Comparison of ENCODE assay signal across 8 mouse cellular contexts in genomic region chr3:96219191-96219641, GRCm38 (mm10). TPM values are rescaled to one million over a fixed set of nuclear protein-coding genes. Genes with fewer than 3 reads are reported as not detected.
DNase-seq lines count a peak whose midpoint lies in the region; ATAC-seq and TF ChIP-seq lines count a peak whose summit lies in the region.

No protein-coding gene starts in this region.

- peak; percentile 23 to 32 for DNase-seq in left cerebral cortex, postnatal 36 days (ENCODE audit: low spot score in 2 of 2)
- DNase-seq in left cerebral cortex, postnatal 14 days (ENCODE audit: low spot score in 2 of 2): no peak
- DNase-seq in cerebellum, postnatal 36 days: peak; percentile 21 to 52
- DNase-seq in heart, postnatal 0 days (ENCODE audit: low spot score): no peak
- peak; percentile 36 to 46 for DNase-seq in thymus, postnatal 10 days (ENCODE audit: low spot score in 2 of 2)
- no peak for DNase-seq in layer of hippocampus, adult 18-20 months (ENCODE audit: low spot score in 2 of 2)

- peak; percentile 30; the same call in 1 of the 2 replicates for TF ChIP-seq CTCF in heart, postnatal 0 days (IDR thresholded peaks at IDR 0.05; ENCODE audit: low read depth)

- intact Hi-C loops in left cerebral cortex, postnatal 36 days (cut with DNase I): loop anchor here (5.0 kb wide), 1 partner anchor 152 kb away; no protein-coding TSS in a partner anchor
- intact Hi-C loops in left cerebral cortex, postnatal 14 days (cut with DNase I): no loop called here

- no peak for TF ChIP-seq EP300 in heart, postnatal 0 days (IDR thresholded peaks at IDR 0.05; ENCODE audit: low read depth)

- 0% methylated on average over 12 of the region's 12 CpGs for WGBS in heart, postnatal 0 days
- WGBS in limb, embryonic 13.5 days: under 1% methylated on average over 12 of the region's 12 CpGs
- 0% methylated on average over 12 of the region's 12 CpGs for WGBS in midbrain, embryonic 13.5 days

- no peaks in the 10 kb centered on the region for H3K9me3 ChIP-seq in heart, postnatal 0 days (replicated peaks; ENCODE audit: control insufficient read depth, low read length)
- H3K9me3 ChIP-seq in limb, embryonic 13.5 days: no peaks in the 10 kb centered on the region
- H3K9me3 ChIP-seq in midbrain, embryonic 13.5 days: no peaks in the 10 kb centered on the region

- peak overlapping the region; percentile 64 for H3K4me3 ChIP-seq in heart, postnatal 0 days (ENCODE audit: low read depth, low read length)
- H3K4me3 ChIP-seq in limb, embryonic 13.5 days: peak overlapping the region; percentile 63
- H3K4me3 ChIP-seq in midbrain, embryonic 13.5 days (replicated peaks): peak overlapping the region; percentile 67

- no peaks in the 10 kb centered on the region for H3K27me3 ChIP-seq in heart, postnatal 0 days (ENCODE audit: control insufficient read depth, insufficient read depth, low read length)
- H3K27me3 ChIP-seq in limb, embryonic 13.5 days: no peaks in the 10 kb centered on the region
- peaks cover 9% of the 10 kb centered on the region; the same call in 1 of the 2 replicates for H3K27me3 ChIP-seq in midbrain, embryonic 13.5 days

- peaks cover 24% of the 10 kb centered on the region for H3K4me1 ChIP-seq in heart, postnatal 0 days (ENCODE audit: control insufficient read depth, insufficient read depth)
- peaks cover 27% of the 10 kb centered on the region for H3K4me1 ChIP-seq in limb, embryonic 13.5 days
- peaks cover 37% of the 10 kb centered on the region for H3K4me1 ChIP-seq in midbrain, embryonic 13.5 days (replicated peaks)

- peak overlapping the region; percentile 82 for H3K4me2 ChIP-seq in heart, postnatal 0 days (ENCODE audit: low read depth, low read length)
- H3K4me2 ChIP-seq in limb, embryonic 13.5 days (replicated peaks): peak overlapping the region; percentile 79
- H3K4me2 ChIP-seq in midbrain, embryonic 13.5 days (replicated peaks): peak overlapping the region; percentile 86

- no peaks in the 10 kb centered on the region for H3K36me3 ChIP-seq in heart, postnatal 0 days (replicated peaks; ENCODE audit: control insufficient read depth, insufficient read depth, low read length)
- H3K36me3 ChIP-seq in limb, embryonic 13.5 days: no peaks in the 10 kb centered on the region
- no peaks in the 10 kb centered on the region for H3K36me3 ChIP-seq in midbrain, embryonic 13.5 days

- peak overlapping the region; percentile 83 for H3K9ac ChIP-seq in heart, postnatal 0 days (replicated peaks; ENCODE audit: low read depth, low read length)
- peak overlapping the region; percentile 72 for H3K9ac ChIP-seq in limb, embryonic 13.5 days
- peak overlapping the region; percentile 70 for H3K9ac ChIP-seq in midbrain, embryonic 13.5 days (replicated peaks)

- peak; percentile 10; the same call in 1 of the 2 replicates for ATAC-seq in heart, postnatal 0 days (ENCODE audit: insufficient read depth, low read depth)
- peak; percentile 13; the same call in 1 of the 2 replicates for ATAC-seq in limb, embryonic 13.5 days (ENCODE audit: low FRiP score, low read depth)
- ATAC-seq in midbrain, embryonic 13.5 days: peak; percentile 32

- peak overlapping the region; percentile 96 for H3K27ac ChIP-seq in heart, postnatal 0 days (ENCODE audit: low read depth)
- H3K27ac ChIP-seq in limb, embryonic 13.5 days: peak overlapping the region; percentile 99
- H3K27ac ChIP-seq in midbrain, embryonic 13.5 days: peak overlapping the region; percentile 96

RNA-seq across cellular contexts. Expression of gene Bola1, which starts 0.3 kb away (rescaled TPM):
- total RNA-seq in left cerebral cortex, postnatal 36 days (2021): 10 to 100 TPM; 13.3 to 19.4 TPM
- 10 to 100 TPM; 16.8 to 17.6 TPM for total RNA-seq in left cerebral cortex, postnatal 14 days (2021)
- total RNA-seq in heart, postnatal 0 days (2014; rRNA removed; ENCODE audit: low replicate concordance): 30.0 and 78.1 TPM in 2 replicates
- 52.4 and 55.3 TPM in 2 replicates for polyA plus RNA-seq in heart, postnatal 0 days (2015; fragmentation: Nextera tagmentation; extraction: Ambion mirVana)
- 51.1 and 55.2 TPM in 2 replicates for polyA plus RNA-seq in limb, embryonic 13.5 days (2015; fragmentation: Nextera tagmentation; extraction: Ambion mirVana)
- 67.7 and 70.4 TPM in 2 replicates for polyA plus RNA-seq in midbrain, embryonic 13.5 days (2015; fragmentation: Nextera tagmentation; extraction: Ambion mirVana)
- 10 to 100 TPM; 18.2 to 19.4 TPM for total RNA-seq in layer of hippocampus, adult 18-20 months (2021)

RNA-seq across cellular contexts. Expression of gene Hist2h2ab, which starts 0.4 kb away (rescaled TPM):
- 10 to 100 TPM in 1 of 2 experiments, 1 to 10 TPM in 1; 10.0 to 11.1 TPM for total RNA-seq in left cerebral cortex, postnatal 36 days (2021)
- total RNA-seq in left cerebral cortex, postnatal 14 days (2021): 10 to 100 TPM in 1 of 2 experiments, 1 to 10 TPM in 1; 7.4 to 11.7 TPM
- total RNA-seq in heart, postnatal 0 days (2014; rRNA removed; ENCODE audit: low replicate concordance): 41.6 and 50.4 TPM in 2 replicates
- polyA plus RNA-seq in heart, postnatal 0 days (2015; fragmentation: Nextera tagmentation; extraction: Ambion mirVana): not detected in 2 replicates
- polyA plus RNA-seq in limb, embryonic 13.5 days (2015; fragmentation: Nextera tagmentation; extraction: Ambion mirVana): 1.3 TPM in 1 of 2 replicates, not detected in the other
- polyA plus RNA-seq in midbrain, embryonic 13.5 days (2015; fragmentation: Nextera tagmentation; extraction: Ambion mirVana): 0.71 TPM in 1 of 2 replicates, not detected in the other
- 10 to 100 TPM; 10.4 to 10.6 TPM for total RNA-seq in layer of hippocampus, adult 18-20 months (2021)

RNA-seq across cellular contexts. Expression of gene Hist2h2ac, which starts 1.5 kb away (rescaled TPM):
- total RNA-seq in left cerebral cortex, postnatal 36 days (2021): 10 to 100 TPM; 24.2 to 27.9 TPM
- 10 to 100 TPM; 20.6 to 28.7 TPM for total RNA-seq in left cerebral cortex, postnatal 14 days (2021)
- total RNA-seq in heart, postnatal 0 days (2014; rRNA removed; ENCODE audit: low replicate concordance): 861 and 913 TPM in 2 replicates
- 2.5 and 3.4 TPM in 2 replicates for polyA plus RNA-seq in heart, postnatal 0 days (2015; fragmentation: Nextera tagmentation; extraction: Ambion mirVana)
- polyA plus RNA-seq in limb, embryonic 13.5 days (2015; fragmentation: Nextera tagmentation; extraction: Ambion mirVana): 11.1 and 12.0 TPM in 2 replicates
- polyA plus RNA-seq in midbrain, embryonic 13.5 days (2015; fragmentation: Nextera tagmentation; extraction: Ambion mirVana): 4.4 and 5.4 TPM in 2 replicates
- 10 to 100 TPM; 24.5 to 27.2 TPM for total RNA-seq in layer of hippocampus, adult 18-20 months (2021)

RNA-seq across cellular contexts. Expression of gene Hist2h2be, which starts 1.7 kb away (rescaled TPM):
- 1 to 10 TPM; 4.8 to 5.1 TPM for total RNA-seq in left cerebral cortex, postnatal 36 days (2021)
- 1 to 10 TPM; 2.3 to 3.8 TPM for total RNA-seq in left cerebral cortex, postnatal 14 days (2021)
- total RNA-seq in heart, postnatal 0 days (2014; rRNA removed; ENCODE audit: low replicate concordance): 13.2 and 22.1 TPM in 2 replicates
- polyA plus RNA-seq in heart, postnatal 0 days (2015; fragmentation: Nextera tagmentation; extraction: Ambion mirVana): 6.4 and 7.6 TPM in 2 replicates
- polyA plus RNA-seq in limb, embryonic 13.5 days (2015; fragmentation: Nextera tagmentation; extraction: Ambion mirVana): 6.7 and 7.2 TPM in 2 replicates
- polyA plus RNA-seq in midbrain, embryonic 13.5 days (2015; fragmentation: Nextera tagmentation; extraction: Ambion mirVana): 5.9 and 6.5 TPM in 2 replicates
- 1 to 10 TPM; 8.3 to 9.0 TPM for total RNA-seq in layer of hippocampus, adult 18-20 months (2021)

RNA-seq across cellular contexts. Expression of gene Hist2h3c2, which starts 19.7 kb away (rescaled TPM):
- 1 to 10 TPM; 5.9 to 6.1 TPM for total RNA-seq in left cerebral cortex, postnatal 36 days (2021)
- 1 to 10 TPM; 8.4 to 9.7 TPM for total RNA-seq in left cerebral cortex, postnatal 14 days (2021)
- 551 and 927 TPM in 2 replicates for total RNA-seq in heart, postnatal 0 days (2014; rRNA removed; ENCODE audit: low replicate concordance)
- 2.3 and 2.6 TPM in 2 replicates for polyA plus RNA-seq in heart, postnatal 0 days (2015; fragmentation: Nextera tagmentation; extraction: Ambion mirVana)
- 8.8 and 10.5 TPM in 2 replicates for polyA plus RNA-seq in limb, embryonic 13.5 days (2015; fragmentation: Nextera tagmentation; extraction: Ambion mirVana)
- 6.9 and 7.8 TPM in 2 replicates for polyA plus RNA-seq in midbrain, embryonic 13.5 days (2015; fragmentation: Nextera tagmentation; extraction: Ambion mirVana)
- total RNA-seq in layer of hippocampus, adult 18-20 months (2021): 10 to 100 TPM in 1 of 2 experiments, 1 to 10 TPM in 1; 7.7 to 11.1 TPM

Comparison
In these comparisons a context has a peak if more than half of its experiments do, and no peak if none do; other contexts are left out.
1. DNase-seq: peak in left cerebral cortex, postnatal 36 days (2 of 2), cerebellum, postnatal 36 days (2 of 2) and thymus, postnatal 10 days (2 of 2); none in left cerebral cortex, postnatal 14 days (0 of 2), heart, postnatal 0 days (single experiment) and layer of hippocampus, adult 18-20 months (0 of 2).
2. RNA of gene Hist2h2ac, which starts 1.5 kb away (total RNA-seq): 861 to 913 TPM in heart, postnatal 0 days; 20.6 to 28.7 TPM in left cerebral cortex, postnatal 14 days, 24.2 to 27.9 TPM in left cerebral cortex, postnatal 36 days and 24.5 to 27.2 TPM in layer of hippocampus, adult 18-20 months; every median in the first group is over 10 times any median in the second.
3. Peak in every context shown above with its lines, with median percentiles within 50 percentile points of each other: ATAC-seq, H3K27ac ChIP-seq, H3K4me2 ChIP-seq, H3K4me3 ChIP-seq and H3K9ac ChIP-seq.